Mouse (Mus musculus) left cerebral cortex, adult 9 months (tissue): ENCODE data around the gene Phb.
A peak's percentile ranks its signal among the peaks of the same experiment; 100 is the strongest.
"Not testable (repeated sequence)": the region's sequence is repeated elsewhere in the genome, so short reads cannot be mapped to it uniquely, and the experiment has no call there.

Source experiments
- DNase-seq, 2 experiments: peaks; one replicate each; pipeline ENCODE4 v3.0.0; 2022; ENCODE audit warnings: low spot score in 2 of 2

Phb gene

GRCm38 (mm10) chr11:95650981-95651380, 15.8 kb upstream of the Phb start:
- DNase-seq: no peak

- no peak for DNase-seq
Observed at GRCm38 (mm10) chr11:95657449-95657848, 9.3 kb upstream of the Phb start.

- DNase-seq: no peak
Observed at GRCm38 (mm10) chr11:95667177-95667576, 420 bp downstream of the Phb start.

- not testable (repeated sequence) for DNase-seq
Observed at GRCm38 (mm10) chr11:95668086-95668485, 1.3 kb downstream of the Phb start.

GRCm38 (mm10) chr11:95675498-95675897, 8.7 kb downstream of the Phb start:
- no peak for DNase-seq

- peak in 1 of 2 experiments; percentile 48 for DNase-seq
Observed at GRCm38 (mm10) chr11:95676307-95676706, 9.6 kb downstream of the Phb start.

- DNase-seq: no peak
Observed at GRCm38 (mm10) chr11:95677925-95678701, 11.4 kb downstream of the Phb start.

- no peak for DNase-seq
Observed at GRCm38 (mm10) chr11:95681995-95682601, 15.3 kb downstream of the Phb start.

GRCm38 (mm10) chr11:95682946-95683345, 16.2 kb downstream of the Phb start:
- DNase-seq: no peak

- peak in 1 of 2 experiments; percentile 87 for DNase-seq
Observed at GRCm38 (mm10) chr11:95686031-95686430, 19.3 kb downstream of the Phb start.

- no peak for DNase-seq
Observed at GRCm38 (mm10) chr11:95687084-95687656, 20.4 kb downstream of the Phb start.

GRCm38 (mm10) chr11:95688515-95688914, 21.8 kb downstream of the Phb start:
- DNase-seq: peak in 1 of 2 experiments; percentile 21

GRCm38 (mm10) chr11:95688981-95689380, 22.2 kb downstream of the Phb start:
- peak in 1 of 2 experiments; percentile 35 for DNase-seq

- DNase-seq: no peak
Observed at GRCm38 (mm10) chr11:95689544-95689943, 22.8 kb downstream of the Phb start.

GRCm38 (mm10) chr11:95698541-95698940, 31.8 kb downstream of the Phb start:
- no peak for DNase-seq

GRCm38 (mm10) chr11:95700778-95701739, 34.3 kb downstream of the Phb start:
- no peak for DNase-seq

GRCm38 (mm10) chr11:95704032-95704969, 37.5 kb downstream of the Phb start:
- no peak for DNase-seq

- DNase-seq: no peak
Observed at GRCm38 (mm10) chr11:95704970-95705330, 38.2 kb downstream of the Phb start.

GRCm38 (mm10) chr11:95709534-95710040, 42.8 kb downstream of the Phb start:
- DNase-seq: no peak

- DNase-seq: no peak
Observed at GRCm38 (mm10) chr11:95710478-95710877, 43.7 kb downstream of the Phb start.
